Mouse (Mus musculus): ENCODE results near the gene Arhgef3. TPM values are rescaled to one million over a fixed set of nuclear protein-coding genes. Genes with fewer than 3 reads are reported as not detected.

Arhgef3 gene
- polyA plus RNA-seq, 1 experiment from 2014 or later, result 1.6 TPM

- WGBS, result 85% methylated on average over 5 of the region's 5 CpGs
Measured at GRCm38 (mm10) chr14:27364668-27365257, 250.1 kb downstream of the Arhgef3 start.

GRCm38 (mm10) chr14:27367117-27367711, 252.5 kb downstream of the Arhgef3 start:
- H3K27ac ChIP-seq, result no peak overlapping the region
- DNase-seq (ENCODE audit: extremely low spot score, low spot score), result no peak
- no peak overlapping the region for H3K4me3 ChIP-seq
- peaks cover 16% of the 10 kb centered on the region for H3K4me1 ChIP-seq
- 75% methylated on average over 10 of the region's 10 CpGs for WGBS
- H3K9me3 ChIP-seq, result no peaks in the 10 kb centered on the region
- H3K36me3 ChIP-seq (replicated peaks), result no peaks in the 10 kb centered on the region
- H3K27me3 ChIP-seq (ENCODE audit: poor library complexity, severe bottlenecking), result no peaks in the 10 kb centered on the region

More at GRCm38 (mm10) chr14:27364668-27365257, 250.1 kb downstream of the Arhgef3 start:
- DNase-seq (ENCODE audit: extremely low spot score, low spot score), result no peak
- Histone ChIP-seq H3K27ac (no peak overlapping the region), H3K4me1 (peaks cover 31% of the 10 kb centered on the region), H3K4me3 (no peak overlapping the region), H3K27me3 (ENCODE audit: poor library complexity, severe bottlenecking) (no peaks in the 10 kb centered on the region), H3K36me3 (replicated peaks) (no peaks in the 10 kb centered on the region), H3K9me3 (no peaks in the 10 kb centered on the region)

DNA sequence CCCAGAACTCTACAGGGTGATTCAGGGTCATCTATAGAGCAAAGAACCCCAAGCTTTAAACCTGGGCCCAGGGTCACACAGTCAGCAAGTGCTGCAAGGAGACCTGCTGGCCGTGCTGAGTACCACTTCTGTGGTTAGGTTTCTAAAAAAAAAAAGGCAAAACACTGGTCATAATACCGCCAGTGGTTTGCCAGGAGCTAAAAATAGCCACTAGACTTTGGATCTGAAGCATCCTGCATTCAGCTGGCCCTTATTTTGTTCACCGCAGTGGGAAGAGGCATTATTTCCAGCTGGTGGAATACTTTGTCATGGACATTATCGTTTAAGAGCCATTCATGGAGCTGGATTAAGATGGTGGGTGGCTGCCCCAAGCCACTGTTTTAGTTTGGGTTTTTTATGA, 253.9 kb downstream of the Arhgef3 start:
- H3K36me3 ChIP-seq (replicated peaks), result no peaks in the 10 kb centered on the region
- no peaks in the 10 kb centered on the region for H3K9me3 ChIP-seq
- no peaks in the 10 kb centered on the region for H3K27me3 ChIP-seq (ENCODE audit: poor library complexity, severe bottlenecking)
- no peak for DNase-seq (ENCODE audit: extremely low spot score, low spot score)
- no peak overlapping the region for H3K27ac ChIP-seq
- H3K4me1 ChIP-seq, result peaks cover 16% of the 10 kb centered on the region
- WGBS, result 37% methylated on average over 4 of the region's 4 CpGs
- H3K4me3 ChIP-seq, result no peak overlapping the region

DNA sequence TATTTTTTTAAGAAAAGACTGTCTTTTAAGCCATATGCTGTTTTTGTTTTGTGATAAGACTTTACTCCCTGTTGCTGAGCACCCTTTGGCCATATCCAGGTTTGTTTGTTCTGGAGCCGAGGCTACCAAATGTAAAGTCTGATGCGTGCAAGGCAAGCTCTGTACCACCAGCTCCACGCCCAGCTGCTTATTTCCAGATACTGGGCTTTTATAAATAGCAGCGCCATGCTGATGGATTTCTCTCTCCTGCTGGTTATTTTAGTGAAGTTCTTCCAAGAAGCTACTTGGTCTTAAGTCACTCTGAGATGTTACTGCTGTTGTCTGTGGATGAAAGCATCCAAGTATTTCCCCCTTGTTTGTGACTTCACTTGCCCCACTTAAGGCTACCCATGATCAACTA, 254.8 kb downstream of the Arhgef3 start:
- WGBS, result 91% methylated on average over 4 of the region's 4 CpGs
- Histone ChIP-seq H3K36me3 (replicated peaks) (no peaks in the 10 kb centered on the region), H3K4me3 (no peak overlapping the region), H3K27me3 (ENCODE audit: poor library complexity, severe bottlenecking) (no peaks in the 10 kb centered on the region), H3K4me1 (peaks cover 16% of the 10 kb centered on the region), H3K27ac (no peak overlapping the region), H3K9me3 (no peaks in the 10 kb centered on the region)
- DNase-seq (ENCODE audit: extremely low spot score, low spot score), result no peak

- Histone ChIP-seq H3K4me3 (no peak overlapping the region), H3K27me3 (ENCODE audit: poor library complexity, severe bottlenecking) (no peaks in the 10 kb centered on the region), H3K27ac (no peak overlapping the region), H3K36me3 (replicated peaks) (no peaks in the 10 kb centered on the region), H3K4me1 (peaks cover 16% of the 10 kb centered on the region), H3K9me3 (no peaks in the 10 kb centered on the region)
- WGBS, result 89% methylated on average over 8 of the region's 8 CpGs
- DNase-seq (ENCODE audit: extremely low spot score, low spot score), result no peak
Measured at GRCm38 (mm10) chr14:27371669-27372076, 257.0 kb downstream of the Arhgef3 start.

GRCm38 (mm10) chr14:27373498-27373897, 258.8 kb downstream of the Arhgef3 start:
- Histone ChIP-seq H3K9me3 (no peaks in the 10 kb centered on the region), H3K36me3 (replicated peaks) (no peaks in the 10 kb centered on the region), H3K4me3 (no peak overlapping the region), H3K27ac (no peak overlapping the region), H3K27me3 (ENCODE audit: poor library complexity, severe bottlenecking) (no peaks in the 10 kb centered on the region), H3K4me1 (peaks cover 5% of the 10 kb centered on the region)
- WGBS, result 90% methylated on average over 5 of the region's 5 CpGs
- DNase-seq (ENCODE audit: extremely low spot score, low spot score), result no peak

- H3K4me3 ChIP-seq, result no peak overlapping the region
- no peak for DNase-seq (ENCODE audit: extremely low spot score, low spot score)
- no peaks in the 10 kb centered on the region for H3K9me3 ChIP-seq
- no peaks in the 10 kb centered on the region for H3K4me1 ChIP-seq
- WGBS, result 71% methylated on average over 5 of the region's 5 CpGs
- no peaks in the 10 kb centered on the region for H3K27me3 ChIP-seq (ENCODE audit: poor library complexity, severe bottlenecking)
- H3K27ac ChIP-seq, result no peak overlapping the region
- H3K36me3 ChIP-seq (replicated peaks), result no peaks in the 10 kb centered on the region
Measured at GRCm38 (mm10) chr14:27376115-27376648, 261.5 kb downstream of the Arhgef3 start.

DNA sequence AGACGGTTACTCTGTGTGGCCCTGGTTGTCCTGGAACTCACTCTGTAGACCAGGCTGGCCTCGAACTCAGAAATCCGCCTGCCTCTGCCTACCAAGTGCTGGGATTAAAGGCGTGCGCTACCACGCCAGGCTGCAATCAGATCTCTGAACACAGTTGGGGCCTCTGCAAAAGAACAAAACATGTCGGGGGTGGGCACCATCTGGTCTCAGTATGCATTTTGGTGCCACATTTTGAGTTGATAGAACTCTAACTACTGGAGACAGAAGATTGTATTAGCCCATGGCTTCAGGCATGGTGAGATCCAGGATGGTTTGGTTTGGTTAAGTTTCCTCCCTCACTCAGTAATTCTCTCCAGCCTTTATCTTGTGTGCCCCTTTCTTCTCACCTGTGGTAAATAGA, 264.0 kb downstream of the Arhgef3 start:
- Histone ChIP-seq H3K4me1 (no peaks in the 10 kb centered on the region), H3K9me3 (no peaks in the 10 kb centered on the region), H3K27me3 (ENCODE audit: poor library complexity, severe bottlenecking) (no peaks in the 10 kb centered on the region), H3K4me3 (no peak overlapping the region), H3K27ac (no peak overlapping the region), H3K36me3 (replicated peaks) (no peaks in the 10 kb centered on the region)
- 90% methylated on average over 7 of the region's 7 CpGs for WGBS
- no peak for DNase-seq (ENCODE audit: extremely low spot score, low spot score)

DNA sequence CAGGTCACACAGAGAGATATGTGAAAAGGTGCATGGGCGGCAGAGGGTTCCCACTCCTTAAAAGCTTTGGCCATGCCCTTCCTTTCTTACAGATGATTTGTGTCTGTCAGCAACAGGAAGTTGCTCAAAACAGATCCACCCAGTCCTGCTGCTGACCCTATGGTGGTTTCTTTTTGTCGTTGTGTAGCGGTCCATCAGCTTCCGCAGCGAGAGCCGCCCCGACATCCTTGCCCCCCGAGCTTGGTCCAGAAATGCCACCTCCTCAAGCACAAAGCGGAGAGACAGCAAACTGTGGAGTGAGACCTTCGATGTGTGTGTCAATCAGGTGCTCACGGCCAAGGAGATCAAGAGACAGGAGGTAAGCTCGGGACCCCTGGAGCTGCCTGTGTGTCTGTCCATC, 264.7 kb downstream of the Arhgef3 start:
- Histone ChIP-seq H3K4me3 (no peak overlapping the region), H3K36me3 (replicated peaks) (no peaks in the 10 kb centered on the region), H3K4me1 (no peaks in the 10 kb centered on the region), H3K9me3 (no peaks in the 10 kb centered on the region), H3K27me3 (ENCODE audit: poor library complexity, severe bottlenecking) (no peaks in the 10 kb centered on the region), H3K27ac (no peak overlapping the region)
- whole genome bisulfite sequencing, result 92% methylated on average over 12 of the region's 12 CpGs
- DNase-seq (ENCODE audit: extremely low spot score, low spot score), result no peak

- Histone ChIP-seq H3K4me3 (no peak overlapping the region), H3K36me3 (replicated peaks) (no peaks in the 10 kb centered on the region), H3K9me3 (no peaks in the 10 kb centered on the region), H3K27ac (no peak overlapping the region), H3K27me3 (ENCODE audit: poor library complexity, severe bottlenecking) (no peaks in the 10 kb centered on the region), H3K4me1 (no peaks in the 10 kb centered on the region)
- 91% methylated on average over 7 of the region's 7 CpGs for WGBS
- DNase-seq (ENCODE audit: extremely low spot score, low spot score), result no peak
Measured at GRCm38 (mm10) chr14:27381459-27381858, 266.8 kb downstream of the Arhgef3 start.

- Histone ChIP-seq H3K27ac (no peak overlapping the region), H3K27me3 (ENCODE audit: poor library complexity, severe bottlenecking) (no peaks in the 10 kb centered on the region), H3K36me3 (replicated peaks) (no peaks in the 10 kb centered on the region), H3K9me3 (no peaks in the 10 kb centered on the region), H3K4me1 (no peaks in the 10 kb centered on the region), H3K4me3 (no peak overlapping the region)
- DNase-seq (ENCODE audit: extremely low spot score, low spot score), result no peak
- 86% methylated on average over 5 of the region's 5 CpGs for WGBS
Measured at GRCm38 (mm10) chr14:27383321-27383830, 268.7 kb downstream of the Arhgef3 start.

- no peak for DNase-seq (ENCODE audit: extremely low spot score, low spot score)
- H3K9me3 ChIP-seq, result no peaks in the 10 kb centered on the region
- no peak overlapping the region for H3K27ac ChIP-seq
- H3K4me3 ChIP-seq, result no peak overlapping the region
- H3K4me1 ChIP-seq, result no peaks in the 10 kb centered on the region
- no peaks in the 10 kb centered on the region for H3K27me3 ChIP-seq (ENCODE audit: poor library complexity, severe bottlenecking)
- WGBS, result 88% methylated on average over 4 of the region's 4 CpGs
- H3K36me3 ChIP-seq (replicated peaks), result no peaks in the 10 kb centered on the region
Measured at GRCm38 (mm10) chr14:27384143-27384542, 269.4 kb downstream of the Arhgef3 start.

- no peak overlapping the region for H3K27ac ChIP-seq
- no peaks in the 10 kb centered on the region for H3K36me3 ChIP-seq (replicated peaks)
- H3K4me1 ChIP-seq, result peaks cover 10% of the 10 kb centered on the region
- H3K4me3 ChIP-seq, result no peak overlapping the region
- no peaks in the 10 kb centered on the region for H3K27me3 ChIP-seq (ENCODE audit: poor library complexity, severe bottlenecking)
- DNase-seq (ENCODE audit: extremely low spot score, low spot score), result no peak
- no peaks in the 10 kb centered on the region for H3K9me3 ChIP-seq
Measured at GRCm38 (mm10) chr14:27388616-27389015, 273.9 kb downstream of the Arhgef3 start.
